ENCODE assay signal across 21 mouse cellular contexts in the genomic region with DNA sequence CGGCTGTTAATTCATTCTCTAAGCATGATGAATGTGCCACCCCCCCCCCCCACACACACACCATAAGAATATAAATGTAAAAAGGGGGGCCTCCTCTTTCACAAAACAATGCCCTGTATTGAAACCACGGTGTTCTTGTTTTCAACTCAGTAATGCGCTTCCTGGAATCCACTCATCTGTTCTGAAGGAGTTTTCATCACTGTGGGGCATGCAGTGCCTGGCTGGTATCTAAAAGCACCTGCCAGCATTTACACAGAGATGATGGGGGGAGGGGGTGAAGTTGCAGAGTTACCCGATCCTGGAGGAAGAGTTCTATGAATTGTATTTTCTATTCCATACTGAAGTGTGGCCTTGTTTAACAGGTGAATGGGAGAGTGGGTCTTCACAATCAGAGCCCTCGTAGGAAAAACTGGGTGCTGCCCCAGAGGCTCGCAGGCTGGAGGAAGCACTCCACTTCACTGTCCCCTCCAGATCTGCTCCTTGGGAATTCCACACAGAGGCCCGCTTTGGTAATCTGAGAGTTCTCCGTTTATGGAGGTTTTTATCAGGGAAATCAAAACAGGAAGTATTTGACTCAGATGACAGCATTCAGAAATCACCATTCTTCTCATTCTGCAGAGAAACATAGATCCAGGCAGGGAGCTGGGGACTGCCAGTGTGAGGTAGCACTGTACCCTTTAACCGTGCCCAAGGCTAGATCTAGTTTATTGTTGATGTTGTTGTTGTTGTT. TPM values are rescaled to one million over a fixed set of nuclear protein-coding genes. Genes with fewer than 3 reads are reported as not detected.
DNase-seq lines count a peak whose midpoint lies in the region; ATAC-seq and TF ChIP-seq lines count a peak whose summit lies in the region.
"Had no signal": no experiment of that assay in that cellular context is flagged by ENCODE, and none has a peak within 500 bp of the region (broad histone marks: within the 10 kb centered on the region; RNA-seq: fewer than 3 reads in every experiment).

No protein-coding gene starts in this region.

- TF ChIP-seq EP300 in CH12.LX (IDR thresholded peaks at IDR 0.05; ENCODE audit: low read length), result no peak
- TF ChIP-seq EP300 in lung, postnatal 0 days (IDR thresholded peaks at IDR 0.05), result peak; percentile 59

- in situ Hi-C loops in CH12.LX (cut with MboI; ENCODE audit: low pct_ligation_motif_present, low pct_unique_long_range_greater_than_20kb, low sequenced_read_pairs), result no loop called here

- TF ChIP-seq CTCF in CH12.LX (conservative IDR thresholded peaks at IDR 0.05 in 1 of 2, IDR thresholded peaks at IDR 0.05 in 1 of 2; ENCODE audit: low read depth in 2 of 2, low read length in 2 of 2), result no peak
- TF ChIP-seq CTCF in lung, postnatal 0 days (IDR thresholded peaks at IDR 0.05), result no peak

- peaks cover 25% of the 10 kb centered on the region for H3K4me1 ChIP-seq in kidney, embryonic 14.5 days (ENCODE audit: control insufficient read depth, insufficient read depth, low read length)
- H3K4me1 ChIP-seq in CH12.LX (ENCODE audit: control insufficient read depth in 1 of 2, insufficient read depth in 2 of 2), result peaks cover 15 to 43% of the 10 kb centered on the region in 2 experiments
- H3K4me1 ChIP-seq in intestine, embryonic 14.5 days (replicated peaks; ENCODE audit: control insufficient read depth, insufficient read depth, low read length), result peaks cover 12% of the 10 kb centered on the region; the same call in 1 of the 2 replicates
- peaks cover 6% of the 10 kb centered on the region; the same call in 1 of the 2 replicates for H3K4me1 ChIP-seq in lung, postnatal 0 days (ENCODE audit: insufficient read depth, low read depth, low read length)
- peaks cover 14% of the 10 kb centered on the region; the same call in 1 of the 2 replicates for H3K4me1 ChIP-seq in limb, embryonic 10.5 days

- no peaks in the 10 kb centered on the region for H3K79me2 ChIP-seq in CH12.LX (replicated peaks; ENCODE audit: control insufficient read depth, extremely low read depth, insufficient read depth, poor library complexity, severe bottlenecking)

- dilution Hi-C loops in CH12.LX (cut with MboI; ENCODE audit: extremely low pct_ligation_motif_present, extremely low pct_unique_long_range_greater_than_20kb, low sequenced_read_pairs), result no loop called here

- no peak for TF ChIP-seq POLR2A in CH12.LX (IDR thresholded peaks at IDR 0.05; ENCODE audit: low read depth, low read length)

- H3K9me3 ChIP-seq in kidney, embryonic 14.5 days (ENCODE audit: control insufficient read depth, low read length), result no peaks in the 10 kb centered on the region
- H3K9me3 ChIP-seq in CH12.LX (replicated peaks; ENCODE audit: low read length), result no peaks in the 10 kb centered on the region
- no peaks in the 10 kb centered on the region for H3K9me3 ChIP-seq in intestine, embryonic 14.5 days (ENCODE audit: control insufficient read depth, low read length)
- no peaks in the 10 kb centered on the region for H3K9me3 ChIP-seq in lung, postnatal 0 days (ENCODE audit: low read length)
- no peaks in the 10 kb centered on the region for H3K9me3 ChIP-seq in limb, embryonic 10.5 days (replicated peaks)
- H3K9me3 ChIP-seq: embryonic facial prominence, embryonic 13.5 days; heart, embryonic 15.5 days; megakaryocyte, embryonic 14.5 days had no signal

- peak overlapping the region; percentile 20; the same call in 1 of the 2 replicates for H3K27ac ChIP-seq in kidney, embryonic 14.5 days (ENCODE audit: low read depth, low read length)
- no peak overlapping the region for H3K27ac ChIP-seq in CH12.LX (ENCODE audit: insufficient read depth, low read depth)
- H3K27ac ChIP-seq in intestine, embryonic 14.5 days (ENCODE audit: low read depth), result no peak overlapping the region
- no peak overlapping the region for H3K27ac ChIP-seq in lung, postnatal 0 days (ENCODE audit: low read length)
- no peak overlapping the region for H3K27ac ChIP-seq in limb, embryonic 10.5 days
- H3K27ac ChIP-seq: embryonic facial prominence, embryonic 13.5 days; heart, embryonic 15.5 days; hindbrain, postnatal 0 days; left cerebral cortex, adult 2 months; stomach, postnatal 0 days had no signal

- no peak overlapping the region for H3K4me2 ChIP-seq in kidney, embryonic 14.5 days (replicated peaks; ENCODE audit: low read depth, low read length)
- peak overlapping the region; percentile 22 for H3K4me2 ChIP-seq in CH12.LX (ENCODE audit: insufficient read depth, low read depth, poor library complexity, severe bottlenecking)
- no peak overlapping the region for H3K4me2 ChIP-seq in intestine, embryonic 14.5 days (ENCODE audit: low read length)
- no peak overlapping the region for H3K4me2 ChIP-seq in lung, postnatal 0 days (replicated peaks; ENCODE audit: low read depth, low read length)
- H3K4me2 ChIP-seq: embryonic facial prominence, embryonic 13.5 days; heart, embryonic 15.5 days had no signal

- no peak for DNase-seq in kidney, postnatal 10 days
- no peak for DNase-seq in CH12.LX (ENCODE audit: extremely low read depth)
- peak; percentile 57 for DNase-seq in intestine, embryonic 14.5 days (ENCODE audit: low spot score)
- peak; percentile 81 for DNase-seq in lung, postnatal 0 days (ENCODE audit: low spot score)
- DNase-seq in cerebellum, postnatal 4 days (ENCODE audit: low spot score in 2 of 2), result no peak
- no peak for DNase-seq in limb, embryonic 10.5 days (ENCODE audit: low spot score)
- DNase-seq: adrenal gland, postnatal 10 days; cerebellum, adult 9-11 months; gastrocnemius, postnatal 10 days; heart, adult 11 months; kidney, postnatal 25 days; left cerebral cortex, postnatal 4 days; liver, postnatal 0 days had no signal

- no peaks in the 10 kb centered on the region for H3K27me3 ChIP-seq in kidney, embryonic 14.5 days (ENCODE audit: control insufficient read depth, insufficient read depth, low read length)
- H3K27me3 ChIP-seq in CH12.LX (replicated peaks), result peaks cover 17% of the 10 kb centered on the region
- no peaks in the 10 kb centered on the region for H3K27me3 ChIP-seq in intestine, embryonic 14.5 days (replicated peaks; ENCODE audit: control insufficient read depth, insufficient read depth, low read length)
- H3K27me3 ChIP-seq in lung, postnatal 0 days (replicated peaks; ENCODE audit: insufficient read depth, low read length), result no peaks in the 10 kb centered on the region
- H3K27me3 ChIP-seq in limb, embryonic 10.5 days (ENCODE audit: low read depth, poor library complexity, severe bottlenecking), result no peaks in the 10 kb centered on the region
- H3K27me3 ChIP-seq: embryonic facial prominence, embryonic 13.5 days; heart, embryonic 15.5 days had no signal

- 44% methylated on average over 9 of the region's 9 CpGs for WGBS in kidney, embryonic 14.5 days
- 46% methylated on average over 9 of the region's 9 CpGs for WGBS in intestine, embryonic 14.5 days
- WGBS in lung, postnatal 0 days, result 21% methylated on average over 9 of the region's 9 CpGs
- WGBS in limb, embryonic 10.5 days, result 71% methylated on average over 9 of the region's 9 CpGs

- H3K9ac ChIP-seq in kidney, embryonic 14.5 days (ENCODE audit: low read depth, low read length), result no peak overlapping the region
- no peak overlapping the region; the same call in 1 of the 2 replicates for H3K9ac ChIP-seq in CH12.LX (ENCODE audit: insufficient read depth, low read depth)
- no peak overlapping the region for H3K9ac ChIP-seq in intestine, embryonic 14.5 days (ENCODE audit: low read length)
- H3K9ac ChIP-seq in lung, postnatal 0 days (replicated peaks; ENCODE audit: low read depth), result no peak overlapping the region
- H3K9ac ChIP-seq: embryonic facial prominence, embryonic 13.5 days; heart, embryonic 15.5 days; liver, postnatal 0 days had no signal

- TF ChIP-seq RAD21 in CH12.LX (IDR thresholded peaks at IDR 0.05; ENCODE audit: low read depth, low read length), result no peak

- no peak for ATAC-seq in kidney, embryonic 14.5 days (ENCODE audit: low FRiP score, low TSS enrichment)
- ATAC-seq in intestine, embryonic 14.5 days (replicated peaks; ENCODE audit: low FRiP score, low TSS enrichment, low read depth), result no peak; the same call in 1 of the 2 replicates
- peak; percentile 77 for ATAC-seq in lung, postnatal 0 days
- ATAC-seq: hindbrain, postnatal 0 days; liver, postnatal 0 days; midbrain, embryonic 16.5 days had no signal

- H3K36me3 ChIP-seq in kidney, embryonic 14.5 days (ENCODE audit: control insufficient read depth, insufficient read depth, low read length), result no peaks in the 10 kb centered on the region
- no peaks in the 10 kb centered on the region for H3K36me3 ChIP-seq in CH12.LX (replicated peaks in 1 of 2; ENCODE audit: control insufficient read depth in 1 of 2, insufficient read depth in 1 of 2, low read length in 1 of 2)
- no peaks in the 10 kb centered on the region for H3K36me3 ChIP-seq in intestine, embryonic 14.5 days (ENCODE audit: control insufficient read depth, insufficient read depth, low read length)
- H3K36me3 ChIP-seq in lung, postnatal 0 days (ENCODE audit: insufficient read depth, low read length), result no peaks in the 10 kb centered on the region
- no peaks in the 10 kb centered on the region for H3K36me3 ChIP-seq in limb, embryonic 10.5 days
- H3K36me3 ChIP-seq: embryonic facial prominence, embryonic 13.5 days; heart, embryonic 15.5 days had no signal

- no peak overlapping the region for H3K4me3 ChIP-seq in kidney, embryonic 14.5 days (ENCODE audit: low read length)
- no peak overlapping the region for H3K4me3 ChIP-seq in CH12.LX (replicated peaks in 1 of 3; ENCODE audit: low read depth in 2 of 3, low read length in 2 of 3, poor library complexity in 1 of 3)
- no peak overlapping the region for H3K4me3 ChIP-seq in intestine, embryonic 14.5 days (ENCODE audit: low read depth, low read length)
- no peak overlapping the region for H3K4me3 ChIP-seq in lung, postnatal 0 days (ENCODE audit: low read depth, low read length)
- no peak overlapping the region for H3K4me3 ChIP-seq in limb, embryonic 10.5 days
- H3K4me3 ChIP-seq: embryonic facial prominence, embryonic 13.5 days; heart, embryonic 15.5 days; left cerebral cortex, adult 2 months; megakaryocyte, embryonic 14.5 days had no signal

RNA-seq across cellular contexts. Expression of gene Prr5l, which starts 52.5 kb away (rescaled TPM):
- polyA plus RNA-seq in kidney, embryonic 14.5 days (2014; fragmentation: Nextera tagmentation; extraction: Ambion mirVana), result 44.4 and 56.8 TPM in 2 replicates
- 0.17 and 0.93 TPM in 2 replicates for total RNA-seq in CH12.LX (2012; rRNA removed)
- 0.08 TPM in 1 of 2 replicates, not detected in the other for total RNA-seq in CH12.LX (2014; rRNA removed)
- 0.21 TPM in 1 of 2 replicates, not detected in the other for polyA plus RNA-seq in CH12.LX (2012; ENCODE audit: insufficient read length, low read depth)
- polyA plus RNA-seq in intestine, embryonic 14.5 days (2014; fragmentation: Nextera tagmentation; extraction: Ambion mirVana), result 11.3 and 13.0 TPM in 2 replicates
- 40.5 and 52.5 TPM in 2 replicates for polyA plus RNA-seq in lung, postnatal 0 days (2015; fragmentation: Nextera tagmentation; extraction: Ambion mirVana)
- 19.5 and 22.4 TPM in 2 replicates for polyA plus RNA-seq in limb, embryonic 10.5 days (2016; fragmentation: Nextera tagmentation; extraction: Ambion mirVana)

RNA-seq across cellular contexts. Expression of gene Commd9, which starts 55.7 kb away (rescaled TPM):
- 61.0 and 61.2 TPM in 2 replicates for polyA plus RNA-seq in kidney, embryonic 14.5 days (2014; fragmentation: Nextera tagmentation; extraction: Ambion mirVana)
- 22.3 and 31.7 TPM in 2 replicates for total RNA-seq in CH12.LX (2012; rRNA removed)
- total RNA-seq in CH12.LX (2014; rRNA removed), result 97.5 and 140 TPM in 2 replicates
- 26.1 and 28.0 TPM in 2 replicates for polyA plus RNA-seq in CH12.LX (2012; ENCODE audit: insufficient read length, low read depth)
- 58.0 and 63.4 TPM in 2 replicates for polyA plus RNA-seq in intestine, embryonic 14.5 days (2014; fragmentation: Nextera tagmentation; extraction: Ambion mirVana)
- 44.8 and 50.0 TPM in 2 replicates for polyA plus RNA-seq in lung, postnatal 0 days (2015; fragmentation: Nextera tagmentation; extraction: Ambion mirVana)
- 60.7 and 62.5 TPM in 2 replicates for polyA plus RNA-seq in limb, embryonic 10.5 days (2016; fragmentation: Nextera tagmentation; extraction: Ambion mirVana)

Comparison
In these comparisons a context has a peak if more than half of its experiments do, and no peak if none do; other contexts are left out.
1. DNase-seq: peak in intestine, embryonic 14.5 days (single experiment) and lung, postnatal 0 days (single experiment); none in kidney, postnatal 10 days (single experiment), CH12.LX (single experiment), cerebellum, postnatal 4 days (0 of 2) and limb, embryonic 10.5 days (single experiment).
2. RNA of gene Prr5l, which starts 52.5 kb away (polyA plus RNA-seq): 44.4 to 56.8 TPM in kidney, embryonic 14.5 days, 40.5 to 52.5 TPM in lung, postnatal 0 days, 19.5 to 22.4 TPM in limb, embryonic 10.5 days and 11.3 to 13.0 TPM in intestine, embryonic 14.5 days; 0.21 TPM in CH12.LX; every median in the first group is over 10 times any median in the second.